Mouse (Mus musculus) heart, postnatal 14 days (tissue): ENCODE results near the gene Gnai2. TPM values are rescaled to one million over a fixed set of nuclear protein-coding genes. Genes with fewer than 3 reads are reported as not detected.
A peak's percentile ranks its signal among the peaks of the same experiment; 100 is the strongest.

Experiments used
- DNase-seq, 2 experiments: peaks; one replicate each; pipeline ENCODE4 v3.0.0; 2021 to 2022
- intact Hi-C: fragments of 180-260 bp; cut with DNase I; formaldehyde crosslinking; loops from one replicate; pipeline ENCODE4 v1.15.1; 2025
- total RNA-seq, 2 experiments: library from RNA; stranded (reverse); gene quantifications; 2 replicates each; pipeline ENCODE4 v1.2.3; 2021

The Gnai2 gene
- total RNA-seq, 2 experiments from 2014 or later, result 318 to 327 TPM

DNA sequence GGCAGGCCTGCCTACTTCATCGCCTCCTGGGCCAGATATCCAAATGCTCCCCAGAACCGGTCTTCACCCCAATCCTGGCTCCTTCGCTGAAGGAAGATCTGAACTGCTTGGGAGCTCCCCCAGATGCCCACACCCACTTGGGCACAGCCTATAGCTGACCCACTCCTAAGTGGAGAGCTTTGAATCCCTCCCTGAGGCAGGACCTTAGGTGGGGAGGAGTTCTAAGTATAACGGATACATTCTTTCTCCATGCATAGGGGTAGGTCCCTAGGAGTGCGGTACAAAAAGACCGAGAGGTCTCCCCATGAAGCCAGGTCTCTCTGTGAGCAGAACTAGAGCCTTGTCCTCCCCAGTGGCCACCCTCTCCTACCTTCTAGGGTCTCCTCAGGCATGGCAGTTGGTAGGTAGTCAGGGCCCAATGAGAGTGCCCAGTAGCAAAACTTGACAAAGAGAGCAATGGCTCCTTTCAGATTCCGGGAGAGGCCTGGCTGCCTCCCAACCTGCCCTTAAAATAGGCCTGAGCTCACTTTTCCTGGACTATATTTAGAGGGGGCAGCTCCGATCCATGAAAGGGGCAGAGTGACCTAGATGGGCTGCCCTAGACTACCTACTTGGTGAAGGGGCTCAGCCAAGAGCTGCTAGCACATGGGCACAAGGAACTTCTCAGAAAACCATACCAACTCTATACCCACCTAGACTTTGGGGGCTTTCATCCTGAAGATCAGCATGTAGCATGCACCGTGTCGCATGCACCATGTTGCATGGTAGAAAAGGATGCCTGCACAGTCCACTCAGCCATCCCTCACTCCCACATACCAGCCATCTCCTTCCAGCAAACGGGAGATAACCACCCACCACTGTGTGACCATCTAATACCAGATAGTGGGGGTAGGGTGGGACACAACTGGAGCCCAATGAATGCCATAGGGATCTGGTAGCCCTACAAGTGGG, 38.3 kb downstream of the Gnai2 start:
- peak; percentile 71 to 85 for DNase-seq
- intact Hi-C loops, result no loop called here

GRCm38 (mm10) chr9:107594281-107595062, 40.7 kb downstream of the Gnai2 start:
- no peak for DNase-seq
- intact Hi-C loops, result no loop called here

- peak; percentile 49 to 63 for DNase-seq
- intact Hi-C loops, result no loop called here
Measured at GRCm38 (mm10) chr9:107593101-107593976, 41.8 kb downstream of the Gnai2 start.

- intact Hi-C loops, result no loop called here
- no peak for DNase-seq
Measured at GRCm38 (mm10) chr9:107590773-107591060, 44.5 kb downstream of the Gnai2 start.

- intact Hi-C loops, result no loop called here
- DNase-seq, result peak in 1 of 2 experiments; percentile 47
Measured at GRCm38 (mm10) chr9:107590058-107590772, 45.0 kb downstream of the Gnai2 start.

DNA sequence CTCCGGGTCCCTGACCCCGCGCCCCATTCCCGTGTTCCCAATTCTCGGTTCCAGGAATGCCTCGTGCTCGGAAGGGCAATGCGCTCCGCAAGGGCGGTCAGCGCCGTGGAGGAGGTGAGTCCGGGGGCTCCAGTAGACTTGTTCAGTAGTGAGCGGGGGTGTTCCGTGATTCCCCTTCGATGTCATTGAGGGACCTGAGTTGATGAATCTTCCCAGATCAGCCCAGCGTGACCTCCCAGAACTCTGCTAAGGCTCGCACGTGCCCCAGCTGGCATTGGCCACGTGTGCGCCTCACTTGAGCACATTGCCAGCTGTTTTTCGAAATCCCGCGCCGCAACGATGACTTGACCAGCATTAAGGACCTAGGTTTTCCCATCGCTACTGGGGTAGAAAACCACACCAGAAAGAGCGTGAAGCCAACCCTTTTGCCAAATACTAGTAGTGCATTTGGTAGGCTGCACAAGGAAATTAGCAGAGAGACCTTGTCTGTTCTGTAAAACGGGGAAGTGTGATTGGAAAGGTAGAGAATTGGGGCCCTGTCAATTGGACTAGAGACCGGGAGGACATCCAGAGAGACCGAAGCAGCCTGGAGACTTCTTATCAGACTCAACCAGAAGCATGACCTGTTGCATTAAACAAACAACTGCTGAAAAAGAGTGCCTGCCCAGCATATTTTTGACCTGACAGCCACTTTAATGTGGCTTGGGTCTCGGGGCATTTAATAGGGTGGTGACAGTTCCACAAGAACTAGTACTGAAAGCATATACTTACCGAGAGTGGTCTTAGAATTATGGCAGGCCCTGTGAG, 47.1 kb downstream of the Gnai2 start:
- intact Hi-C loops, result no loop called here
- DNase-seq, result peak in 1 of 2 experiments; percentile 68

DNA sequence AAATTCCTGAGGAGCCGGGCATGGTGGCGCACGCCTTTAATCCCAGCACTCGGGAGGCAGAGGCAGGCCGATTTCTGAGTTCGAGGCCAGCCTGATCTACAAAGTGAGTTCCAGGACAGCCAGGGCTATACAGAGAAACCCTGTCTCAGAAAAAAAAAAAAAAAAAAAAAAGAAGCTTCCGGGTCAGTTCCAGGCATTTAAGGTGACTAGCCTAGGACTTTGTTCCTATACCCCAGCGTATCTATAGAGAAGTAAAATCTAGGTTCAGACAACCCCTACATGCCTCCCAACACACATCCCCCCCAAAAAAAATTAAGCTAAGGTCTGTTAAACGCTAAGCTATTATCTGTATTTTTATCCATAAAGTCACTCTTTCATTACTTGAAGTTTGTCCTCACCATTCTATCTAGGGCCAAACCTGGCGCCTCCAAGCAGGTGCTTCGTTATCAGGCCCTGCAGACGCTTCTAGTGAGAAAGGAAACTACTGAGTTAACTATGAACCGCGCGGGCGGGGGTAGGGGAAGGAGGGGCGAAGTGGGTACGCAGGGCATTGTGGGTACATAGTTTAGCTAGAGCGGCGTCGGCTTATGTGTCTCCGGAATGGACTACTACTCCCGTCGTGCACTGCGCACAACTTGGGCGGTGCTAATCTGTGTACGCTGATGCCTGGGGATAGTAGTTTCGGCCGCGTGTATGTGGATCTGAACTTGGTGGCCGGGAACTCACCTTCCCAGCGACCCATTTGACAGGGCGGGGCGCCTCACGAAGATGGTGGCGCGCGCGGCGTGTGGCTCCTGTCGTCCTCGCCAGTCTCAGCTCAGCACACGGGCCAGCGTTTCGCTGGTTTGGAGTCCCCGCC, 48.0 kb downstream of the Gnai2 start, which contains the start of gene Ifrd2:
TSS of gene Ifrd2 (plus strand) at position 669 of the 859 bp plus-strand sequence.
- intact Hi-C loops, result no loop called here
- DNase-seq, result peak; percentile 93 to 95

DNA sequence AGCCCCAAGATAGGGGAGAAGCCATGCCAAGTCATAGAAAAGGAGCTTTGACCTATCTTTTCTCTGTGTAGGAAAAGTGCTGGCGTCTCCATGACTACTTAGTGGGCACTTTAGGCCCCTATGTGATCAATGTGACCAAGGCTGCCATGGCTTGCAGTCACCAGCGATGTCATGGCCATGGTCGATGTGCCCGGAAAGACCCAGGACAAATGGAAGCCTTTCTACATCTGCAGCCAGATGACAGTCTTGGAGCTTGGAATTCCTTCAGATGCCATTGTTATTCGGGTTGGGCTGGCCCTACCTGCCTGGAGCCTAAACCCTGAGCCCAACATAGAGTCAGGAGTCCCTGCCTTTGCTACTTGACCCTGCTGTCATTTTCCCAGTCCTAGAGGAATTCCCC, 48.7 kb downstream of the Gnai2 start:
- no peak for DNase-seq
- intact Hi-C loops, result no loop called here

DNA sequence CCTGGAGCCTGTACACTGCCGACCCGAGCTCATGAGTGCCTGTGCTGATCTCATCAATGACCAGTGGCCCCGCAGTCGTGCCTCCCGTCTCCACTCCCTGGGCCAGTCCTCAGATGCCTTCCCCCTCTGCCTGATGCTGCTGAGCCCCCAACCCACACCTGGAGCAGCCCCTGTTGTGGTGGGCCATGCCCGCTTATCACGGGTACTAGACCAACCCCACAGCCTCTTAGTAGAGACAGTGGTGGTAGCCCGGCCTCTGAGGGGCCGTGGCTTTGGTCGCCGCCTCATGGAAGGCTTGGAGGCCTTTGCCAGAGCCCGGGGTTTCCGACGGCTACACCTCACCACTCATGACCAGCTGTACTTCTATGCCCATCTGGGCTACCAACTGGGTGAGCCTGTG, 52.0 kb downstream of the Gnai2 start:
- no peak for DNase-seq
- intact Hi-C loops, result no loop called here

DNA sequence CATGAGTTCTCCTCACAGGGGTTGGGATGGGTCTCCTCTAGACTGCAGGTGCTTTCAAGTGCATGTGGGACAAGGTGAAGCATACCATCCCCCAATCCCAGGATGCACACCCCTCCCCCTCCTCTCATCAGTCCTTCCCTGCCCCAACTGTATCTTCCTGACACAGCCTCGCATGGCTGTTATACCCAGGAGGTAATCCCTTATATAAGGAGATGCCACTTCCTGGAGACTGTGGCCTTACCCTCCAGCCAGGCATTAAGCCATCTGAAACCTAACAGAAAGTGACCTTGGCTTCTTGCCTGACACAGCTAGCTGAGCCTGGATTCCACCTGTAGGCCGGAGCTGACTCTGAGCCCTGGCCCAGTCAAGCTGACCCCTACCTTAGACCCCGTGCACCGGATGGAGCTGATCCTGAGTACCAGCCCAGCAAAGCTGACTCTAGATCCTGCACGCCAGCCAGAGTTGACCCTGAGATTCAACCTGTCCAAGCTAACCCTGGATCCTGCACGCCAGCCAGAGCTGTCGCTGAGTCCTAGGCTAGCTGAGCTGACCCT, 52.6 kb downstream of the Gnai2 start:
- no peak for DNase-seq
- intact Hi-C loops, result no loop called here

GRCm38 (mm10) chr9:107581584-107581983, 53.6 kb downstream of the Gnai2 start:
- intact Hi-C loops, result no loop called here
- DNase-seq, result no peak

GRCm38 (mm10) chr9:107580501-107581317, 54.5 kb downstream of the Gnai2 start, which contains the start of gene Hyal3:
TSS of gene Hyal3 (plus strand) at chr9:107580818.
- peak; percentile 87 to 91 for DNase-seq
- intact Hi-C loops, result no loop called here

DNA sequence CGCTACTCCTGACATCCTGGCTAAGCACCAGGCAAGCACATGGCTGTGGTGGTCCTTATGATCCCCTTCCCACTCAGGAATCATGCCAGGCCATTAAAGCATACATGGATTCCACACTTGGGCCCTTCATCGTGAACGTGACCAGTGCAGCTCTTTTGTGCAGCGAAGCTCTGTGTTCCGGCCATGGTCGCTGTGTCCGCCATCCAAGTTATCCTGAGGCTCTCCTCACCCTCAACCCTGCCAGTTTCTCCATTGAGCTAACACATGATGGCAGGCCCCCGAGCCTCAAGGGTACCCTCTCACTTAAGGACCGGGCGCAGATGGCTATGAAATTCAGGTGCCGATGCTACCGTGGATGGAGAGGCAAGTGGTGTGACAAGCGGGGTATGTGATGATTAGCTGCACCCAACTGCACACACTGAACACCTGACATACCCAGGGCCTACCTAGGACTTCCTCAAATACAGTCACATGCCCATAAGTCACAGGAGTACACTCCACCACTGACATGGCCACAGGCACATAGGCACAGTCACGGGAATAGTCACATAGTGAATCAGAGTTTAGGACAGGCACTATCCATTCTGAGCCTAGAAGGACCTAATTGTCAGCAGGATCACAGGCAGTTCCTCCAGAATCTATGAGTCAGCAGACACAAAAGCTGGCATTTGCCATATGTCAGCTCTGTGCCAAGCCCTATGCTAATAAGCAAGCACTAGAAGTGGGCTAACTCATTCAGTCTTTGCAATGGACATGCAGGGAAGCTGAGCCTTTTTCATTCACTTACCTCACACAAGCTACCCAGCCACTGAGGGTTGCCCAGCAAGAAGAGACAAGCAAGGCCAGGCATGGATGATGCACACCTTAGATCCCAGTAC, 55.9 kb downstream of the Gnai2 start:
- DNase-seq, result no peak
- intact Hi-C loops, result no loop called here

DNA sequence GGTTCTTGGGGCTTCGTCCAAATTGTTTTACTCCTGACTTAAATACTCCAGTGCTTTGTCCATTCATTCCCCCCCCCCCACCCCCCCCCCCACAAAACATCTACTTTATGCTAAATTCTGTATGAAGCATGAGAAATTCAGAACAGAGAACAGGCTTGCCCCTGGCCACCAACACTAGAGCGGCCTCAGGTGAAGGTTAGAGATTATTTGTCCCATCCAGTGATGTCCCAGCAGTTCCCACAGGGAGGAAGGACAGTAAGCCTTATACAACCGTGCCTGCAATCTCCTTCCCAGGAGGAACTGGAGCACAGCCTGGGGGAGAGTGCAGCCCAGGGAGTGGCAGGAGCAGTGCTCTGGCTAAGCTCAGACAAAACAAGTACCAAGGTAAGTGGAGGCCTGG, 56.6 kb downstream of the Gnai2 start, which contains the start of gene Naa80:
TSS of gene Naa80 (plus strand) at position 301 of the 400 bp plus-strand sequence.
- intact Hi-C loops, result no loop called here
- DNase-seq, result no peak

- intact Hi-C loops, result no loop called here
- DNase-seq, result no peak
Measured at GRCm38 (mm10) chr9:107577871-107578270, 57.3 kb downstream of the Gnai2 start.
